Mouse (Mus musculus) heart, embryonic 14.5 days (tissue): ENCODE data around the gene Hist3h2a. TPM values are rescaled to one million over a fixed set of nuclear protein-coding genes. Genes with fewer than 3 reads are reported as not detected.

Experiments used
- microRNA-seq: library from miRNA; unstranded; fragments of <30 nt; microRNA quantifications from one replicate; pipeline ENCODE4, GENCODE M21; 2016
- polyA plus RNA-seq: library from polyadenylated mRNA; unstranded; fragments of >200 nt; fragmentation: Nextera tagmentation; extraction: Ambion mirVana; gene quantifications from 2 replicates; pipeline ENCODE4 v1.2.1, GENCODE M21; 2014

Gene Hist3h2a
- polyA plus RNA-seq, 1 experiment from 2014 or later: 40.8 TPM

Small RNA genes within 50 kb of the gene (microRNA-seq; reads per million reads assigned to microRNA genes)
- gene Gm44313: not detected

Other genes with a start within 250 kb of the Hist3h2a start
- not detected in 2 replicates for gene Olfr318, start 230.7 kb upstream of the Hist3h2a start, polyA plus RNA-seq
- gene Olfr317, start 215.5 kb upstream of the Hist3h2a start, polyA plus RNA-seq: not detected in 2 replicates
- not detected in 2 replicates for gene Olfr316, start 202.0 kb upstream of the Hist3h2a start, polyA plus RNA-seq
- gene Olfr315, start 181.5 kb upstream of the Hist3h2a start, polyA plus RNA-seq: not detected in 2 replicates
- gene Olfr314, start 171.7 kb upstream of the Hist3h2a start, polyA plus RNA-seq: 0.07 TPM in 1 of 2 replicates, not detected in the other
- 0.39 and 0.53 TPM in 2 replicates for gene Fam183b, start 152.7 kb upstream of the Hist3h2a start, polyA plus RNA-seq
- 0.08 and 0.19 TPM in 2 replicates for gene Olfr313, start 139.7 kb upstream of the Hist3h2a start, polyA plus RNA-seq
- gene Olfr312, start 125.4 kb upstream of the Hist3h2a start, polyA plus RNA-seq: 0.20 and 0.27 TPM in 2 replicates
- gene Olfr311, start 115.4 kb upstream of the Hist3h2a start, polyA plus RNA-seq: 0.27 and 0.45 TPM in 2 replicates
- gene Gm12258, start 107.5 kb upstream of the Hist3h2a start, polyA plus RNA-seq: 4.6 and 5.5 TPM in 2 replicates
- 4.0 and 4.8 TPM in 2 replicates for gene 2810021J22Rik, start 87.5 kb upstream of the Hist3h2a start, polyA plus RNA-seq
- gene Zfp39, start 50.5 kb upstream of the Hist3h2a start, polyA plus RNA-seq: 5.3 and 6.0 TPM in 2 replicates
- 0.07 TPM in 1 of 2 replicates, not detected in the other for gene Btnl10, start 36.8 kb upstream of the Hist3h2a start, polyA plus RNA-seq
- 208 and 213 TPM in 2 replicates for gene Rnf187, start 15.8 kb upstream of the Hist3h2a start, polyA plus RNA-seq
- gene Hist3h2ba, start 5.8 kb upstream of the Hist3h2a start, polyA plus RNA-seq: 8.9 and 16.0 TPM in 2 replicates
- 0.11 and 0.47 TPM in 2 replicates for gene Trim17, start within 50 bp of the Hist3h2a start, polyA plus RNA-seq
- 33.4 and 36.1 TPM in 2 replicates for gene Trim11, start 23.4 kb downstream of the Hist3h2a start, polyA plus RNA-seq
- gene Obscn, start 181.7 kb downstream of the Hist3h2a start, polyA plus RNA-seq: 69.1 and 69.4 TPM in 2 replicates
- 4.6 and 4.9 TPM in 2 replicates for gene Iba57, start 209.1 kb downstream of the Hist3h2a start, polyA plus RNA-seq
- 0.23 and 0.39 TPM in 2 replicates for gene Gjc2, start 228.5 kb downstream of the Hist3h2a start, polyA plus RNA-seq
- 133 and 136 TPM in 2 replicates for gene Guk1, start 237.5 kb downstream of the Hist3h2a start, polyA plus RNA-seq
- gene Mrpl55, start 247.8 kb downstream of the Hist3h2a start, polyA plus RNA-seq: 131 and 133 TPM in 2 replicates